Mouse (Mus musculus): ENCODE measurements around the gene Chn2. TPM values are rescaled to one million over a fixed set of nuclear protein-coding genes. Genes with fewer than 3 reads are reported as not detected.

The Chn2 gene
- polyA plus RNA-seq, 1 experiment, result not detected

DNA sequence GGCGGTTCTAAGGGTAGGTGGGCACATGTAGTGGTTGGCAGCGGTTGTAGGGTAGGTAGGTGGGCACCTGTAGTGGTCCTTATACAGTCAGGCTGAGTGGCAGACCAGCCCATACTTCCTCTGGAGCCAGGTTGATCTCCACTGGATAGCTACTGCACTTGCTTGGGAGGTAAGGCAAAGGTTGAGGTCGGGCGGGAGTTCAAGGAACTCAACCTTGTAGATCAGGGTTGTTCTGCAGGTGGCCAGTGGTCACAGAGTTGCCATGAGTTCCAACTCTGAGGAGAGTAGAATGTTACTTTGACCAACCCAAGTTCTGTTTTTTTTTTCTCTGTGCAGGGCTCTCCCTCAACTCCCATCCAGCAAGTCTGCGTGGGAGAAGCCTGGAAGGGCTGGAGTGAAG, 289.4 kb downstream of the Chn2 start:
- no peaks in the 10 kb centered on the region for H3K9me3 ChIP-seq (ENCODE audit: control insufficient read depth, low read length)
- H3K4me1 ChIP-seq (ENCODE audit: control insufficient read depth), result no peaks in the 10 kb centered on the region
- peaks cover 26% of the 10 kb centered on the region for H3K27me3 ChIP-seq (ENCODE audit: control insufficient read depth)
- TF ChIP-seq GATA1 (IDR thresholded peaks at IDR 0.05; ENCODE audit: low read length), result no peak
- no peak overlapping the region for H3K4me3 ChIP-seq (replicated peaks)
- no peaks in the 10 kb centered on the region for H3K36me3 ChIP-seq (ENCODE audit: control insufficient read depth)

DNA sequence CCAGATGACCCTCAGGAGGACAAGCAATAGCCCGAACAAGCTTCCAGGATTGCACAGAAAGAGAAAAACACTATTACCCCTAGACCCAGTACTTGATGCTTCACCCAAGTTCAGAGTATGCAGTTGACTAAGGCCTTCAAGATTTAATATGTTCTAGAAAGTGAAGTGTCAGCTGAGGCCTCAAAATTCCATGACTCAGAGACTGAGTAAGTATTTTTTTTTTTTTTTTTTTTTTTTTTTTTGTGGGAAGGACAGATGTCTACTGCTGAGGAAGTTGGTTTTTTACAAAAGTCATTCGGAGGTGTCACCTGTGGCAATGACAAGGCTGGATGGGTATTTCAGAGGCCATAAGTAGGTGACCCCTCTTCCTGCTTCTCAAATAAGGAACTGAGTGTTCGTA, 290.2 kb downstream of the Chn2 start:
- Histone ChIP-seq H3K4me1 (ENCODE audit: control insufficient read depth) (no peaks in the 10 kb centered on the region), H3K27me3 (ENCODE audit: control insufficient read depth) (peaks cover 26% of the 10 kb centered on the region), H3K4me3 (replicated peaks) (no peak overlapping the region), H3K9me3 (ENCODE audit: control insufficient read depth, low read length) (no peaks in the 10 kb centered on the region), H3K36me3 (ENCODE audit: control insufficient read depth) (no peaks in the 10 kb centered on the region)
- TF ChIP-seq GATA1 (IDR thresholded peaks at IDR 0.05; ENCODE audit: low read length) (no peak), TAL1 (IDR thresholded peaks at IDR 0.05; ENCODE audit: low read length) (no peak)

DNA sequence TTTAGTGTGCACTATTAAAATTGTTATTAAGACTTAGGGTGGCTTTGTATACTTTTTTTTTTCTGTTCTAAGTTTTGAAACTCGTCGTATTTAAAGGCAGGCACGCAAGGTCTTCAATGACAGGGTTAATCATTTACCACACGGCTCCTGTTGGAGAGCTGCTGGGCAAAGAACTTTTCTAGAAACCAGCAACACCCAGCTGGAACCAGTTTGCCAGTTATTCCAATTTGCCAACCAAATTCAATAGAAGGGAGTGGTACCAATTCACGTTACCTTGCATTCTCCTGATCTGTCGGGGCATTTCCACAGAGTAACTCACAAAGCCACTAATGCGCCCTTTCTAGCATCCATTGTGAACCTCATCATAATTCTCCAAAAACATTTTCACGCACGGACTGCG, 290.8 kb downstream of the Chn2 start:
- Histone ChIP-seq H3K4me1 (ENCODE audit: control insufficient read depth) (no peaks in the 10 kb centered on the region), H3K27me3 (ENCODE audit: control insufficient read depth) (peaks cover 26% of the 10 kb centered on the region), H3K36me3 (ENCODE audit: control insufficient read depth) (no peaks in the 10 kb centered on the region), H3K9me3 (ENCODE audit: control insufficient read depth, low read length) (no peaks in the 10 kb centered on the region), H3K4me3 (replicated peaks) (no peak overlapping the region)
- TF ChIP-seq TAL1 (IDR thresholded peaks at IDR 0.05; ENCODE audit: low read length), result no peak
- TF ChIP-seq GATA1 (IDR thresholded peaks at IDR 0.05; ENCODE audit: low read length), result no peak

DNA sequence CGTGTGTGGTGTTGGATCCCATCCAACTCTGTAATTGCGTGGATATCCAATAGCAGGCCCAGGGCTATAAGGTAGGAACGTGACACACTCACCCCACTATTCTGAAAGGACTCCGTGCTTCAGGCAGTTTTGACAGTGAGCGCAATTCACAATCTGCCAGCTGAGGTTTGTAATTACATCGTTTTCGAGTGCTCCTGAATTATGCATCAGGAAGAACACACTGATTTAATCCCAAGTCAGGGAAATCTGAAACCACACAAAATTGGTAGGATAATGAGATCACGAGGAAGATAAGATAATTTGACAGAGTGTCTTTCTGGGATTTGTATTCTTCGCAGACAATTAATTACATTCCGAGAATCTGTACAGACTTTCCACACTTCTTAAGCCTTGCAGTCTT, 292.4 kb downstream of the Chn2 start:
- H3K4me3 ChIP-seq (replicated peaks), result no peak overlapping the region
- H3K27me3 ChIP-seq (ENCODE audit: control insufficient read depth), result peaks cover 16% of the 10 kb centered on the region
- no peaks in the 10 kb centered on the region for H3K4me1 ChIP-seq (ENCODE audit: control insufficient read depth)
- H3K9me3 ChIP-seq (ENCODE audit: control insufficient read depth, low read length), result no peaks in the 10 kb centered on the region
- TF ChIP-seq TAL1 (IDR thresholded peaks at IDR 0.05; ENCODE audit: low read length) (no peak), GATA1 (IDR thresholded peaks at IDR 0.05; ENCODE audit: low read length) (no peak)
- H3K36me3 ChIP-seq (ENCODE audit: control insufficient read depth), result no peaks in the 10 kb centered on the region

DNA sequence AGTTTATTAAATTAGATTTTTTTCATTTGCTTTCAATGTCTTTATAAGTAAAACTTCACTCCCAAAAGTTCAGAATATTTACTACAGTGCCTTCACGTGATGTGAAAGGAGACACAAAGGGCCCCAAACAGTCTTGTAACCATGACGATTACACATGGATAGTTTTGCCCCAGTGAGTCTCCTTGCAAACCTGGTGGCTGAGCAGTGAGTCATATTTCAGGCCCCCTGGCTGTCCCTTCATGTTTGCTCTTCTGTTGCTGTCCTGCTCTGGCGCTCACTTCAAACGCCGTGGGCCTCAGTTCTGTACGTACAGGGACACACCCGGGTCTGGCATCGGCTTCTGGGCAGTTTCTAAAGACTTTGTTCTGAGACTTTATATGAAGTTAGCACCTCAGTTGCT, 292.8 kb downstream of the Chn2 start:
- H3K4me3 ChIP-seq (replicated peaks), result no peak overlapping the region
- peaks cover 12% of the 10 kb centered on the region for H3K27me3 ChIP-seq (ENCODE audit: control insufficient read depth)
- H3K36me3 ChIP-seq (ENCODE audit: control insufficient read depth), result no peaks in the 10 kb centered on the region
- H3K9me3 ChIP-seq (ENCODE audit: control insufficient read depth, low read length), result no peaks in the 10 kb centered on the region
- H3K4me1 ChIP-seq (ENCODE audit: control insufficient read depth), result no peaks in the 10 kb centered on the region
- no peak for TF ChIP-seq TAL1 (IDR thresholded peaks at IDR 0.05; ENCODE audit: low read length)
- no peak for TF ChIP-seq GATA1 (IDR thresholded peaks at IDR 0.05; ENCODE audit: low read length)

DNA sequence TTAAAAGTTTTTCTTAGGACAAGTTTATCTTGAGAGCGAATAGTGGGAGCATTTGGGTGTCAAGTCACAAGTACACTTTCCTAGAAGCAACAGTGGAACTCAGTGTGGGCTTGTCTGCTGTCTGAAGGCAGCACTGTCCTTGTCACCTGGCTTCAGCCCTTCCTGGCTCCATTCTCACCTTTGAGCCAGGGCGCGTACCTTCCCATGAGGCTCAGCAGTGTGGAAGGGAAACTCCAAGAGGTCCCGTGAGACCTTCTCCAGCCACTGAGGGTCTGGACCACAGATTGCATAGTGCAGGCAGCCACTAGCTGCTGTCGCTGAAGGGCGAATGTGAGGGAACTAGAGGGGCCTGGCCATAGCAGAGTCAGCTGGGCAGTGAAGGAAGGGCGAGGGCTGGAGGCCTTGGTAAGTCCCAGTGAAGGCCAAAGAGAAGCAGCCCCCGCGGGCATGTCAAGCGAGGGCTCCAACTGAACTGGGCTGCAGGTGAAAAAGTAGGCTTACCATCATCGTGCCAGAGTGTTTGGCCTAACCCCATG, 293.8 kb downstream of the Chn2 start:
- H3K36me3 ChIP-seq (ENCODE audit: control insufficient read depth), result no peaks in the 10 kb centered on the region
- H3K4me3 ChIP-seq (replicated peaks), result no peak overlapping the region
- no peak for TF ChIP-seq TAL1 (IDR thresholded peaks at IDR 0.05; ENCODE audit: low read length)
- H3K27me3 ChIP-seq (ENCODE audit: control insufficient read depth), result peaks cover 2% of the 10 kb centered on the region; the same call in 1 of the 2 replicates
- no peaks in the 10 kb centered on the region for H3K4me1 ChIP-seq (ENCODE audit: control insufficient read depth)
- no peaks in the 10 kb centered on the region for H3K9me3 ChIP-seq (ENCODE audit: control insufficient read depth, low read length)

DNA sequence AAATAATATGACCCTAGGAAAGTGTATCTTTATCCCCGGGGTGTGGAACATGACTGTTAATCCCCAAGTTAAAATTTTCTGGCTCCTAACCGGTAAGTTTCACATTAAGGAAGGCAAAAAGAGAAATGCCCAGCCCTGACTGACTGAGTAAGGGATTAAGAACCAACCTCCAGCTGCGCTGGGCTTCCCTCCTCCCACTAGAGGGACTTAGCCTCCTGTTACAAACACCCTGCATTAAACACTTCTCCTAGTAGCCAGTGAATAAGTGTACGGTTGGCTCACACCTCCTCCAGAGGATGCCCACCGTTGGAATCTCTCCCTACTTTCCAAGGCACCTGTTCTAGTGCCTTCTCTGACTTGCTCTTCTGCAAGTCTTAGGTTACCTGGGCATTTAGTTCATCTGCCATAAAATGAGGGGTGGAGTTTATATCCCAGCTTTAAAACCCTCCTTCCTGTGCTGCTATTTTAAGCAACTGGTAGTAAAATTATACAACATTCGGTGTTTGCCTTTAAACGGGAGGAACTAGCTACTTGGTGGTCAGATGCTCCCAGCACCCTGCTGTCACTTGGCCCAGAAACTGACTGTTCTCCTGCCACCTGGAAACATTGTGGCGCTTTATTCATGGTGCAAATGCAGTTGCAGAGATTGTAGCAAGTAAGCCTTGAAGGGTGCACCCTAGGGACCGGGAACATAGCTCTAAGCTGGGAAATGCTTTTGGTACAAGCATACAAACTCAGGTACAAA, 294.5 kb downstream of the Chn2 start:
- Histone ChIP-seq H3K9me3 (ENCODE audit: control insufficient read depth, low read length) (no peaks in the 10 kb centered on the region), H3K36me3 (ENCODE audit: control insufficient read depth) (no peaks in the 10 kb centered on the region), H3K27me3 (ENCODE audit: control insufficient read depth) (no peaks in the 10 kb centered on the region), H3K4me1 (ENCODE audit: control insufficient read depth) (no peaks in the 10 kb centered on the region), H3K4me3 (replicated peaks) (no peak overlapping the region)
- no peak for TF ChIP-seq GATA1 (IDR thresholded peaks at IDR 0.05; ENCODE audit: low read length)
- no peak for TF ChIP-seq TAL1 (IDR thresholded peaks at IDR 0.05; ENCODE audit: low read length)

DNA sequence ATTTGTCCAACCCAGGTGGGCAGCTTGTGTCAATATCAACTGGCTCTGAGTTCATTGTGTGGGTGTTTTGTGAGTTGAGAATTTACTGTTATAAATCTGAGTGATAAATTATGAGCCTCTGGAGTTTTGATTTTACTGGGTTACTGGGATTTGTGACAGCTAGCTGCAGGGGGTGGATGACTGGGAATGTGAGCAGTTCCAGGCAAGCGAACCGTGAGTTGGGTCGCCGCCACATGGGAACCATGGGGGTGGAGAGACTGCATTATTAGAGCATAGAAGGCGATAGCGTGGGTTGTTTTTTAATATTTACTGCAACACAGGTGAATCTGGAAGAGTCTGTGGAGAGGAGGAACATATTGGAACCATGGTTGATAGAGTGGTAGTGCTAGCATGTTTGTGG, 298.0 kb downstream of the Chn2 start:
- Histone ChIP-seq H3K36me3 (ENCODE audit: control insufficient read depth) (no peaks in the 10 kb centered on the region), H3K27me3 (ENCODE audit: control insufficient read depth) (no peaks in the 10 kb centered on the region), H3K4me1 (ENCODE audit: control insufficient read depth) (no peaks in the 10 kb centered on the region), H3K9me3 (ENCODE audit: control insufficient read depth, low read length) (no peaks in the 10 kb centered on the region), H3K4me3 (replicated peaks) (no peak overlapping the region)
- no peak for TF ChIP-seq TAL1 (IDR thresholded peaks at IDR 0.05; ENCODE audit: low read length)
- TF ChIP-seq GATA1 (IDR thresholded peaks at IDR 0.05; ENCODE audit: low read length), result no peak

DNA sequence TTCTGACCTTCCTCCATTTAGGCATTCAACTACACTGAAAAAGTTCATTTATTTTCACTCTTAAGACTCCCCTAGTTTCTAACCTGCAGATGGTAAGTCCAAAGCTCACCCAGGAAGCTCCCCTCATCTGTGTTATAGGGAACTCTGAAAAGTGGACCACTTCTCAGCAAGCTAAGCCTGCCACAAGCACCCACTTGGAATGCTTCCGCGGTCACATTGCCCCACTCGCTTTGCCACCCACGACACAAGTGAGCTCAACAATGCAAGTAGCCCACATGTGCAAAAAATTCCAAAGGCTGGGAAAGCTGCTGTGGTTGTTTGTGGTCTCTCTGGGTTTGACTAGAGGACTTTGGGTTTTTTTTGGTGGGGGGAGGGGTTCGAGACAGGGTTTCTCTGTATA, 301.8 kb downstream of the Chn2 start:
- H3K36me3 ChIP-seq (ENCODE audit: control insufficient read depth), result no peaks in the 10 kb centered on the region
- no peak for TF ChIP-seq GATA1 (IDR thresholded peaks at IDR 0.05; ENCODE audit: low read length)
- no peak for TF ChIP-seq TAL1 (IDR thresholded peaks at IDR 0.05; ENCODE audit: low read length)
- H3K9me3 ChIP-seq (ENCODE audit: control insufficient read depth, low read length), result no peaks in the 10 kb centered on the region
- H3K4me3 ChIP-seq (replicated peaks), result no peak overlapping the region
- no peaks in the 10 kb centered on the region for H3K4me1 ChIP-seq (ENCODE audit: control insufficient read depth)
- no peaks in the 10 kb centered on the region for H3K27me3 ChIP-seq (ENCODE audit: control insufficient read depth)

DNA sequence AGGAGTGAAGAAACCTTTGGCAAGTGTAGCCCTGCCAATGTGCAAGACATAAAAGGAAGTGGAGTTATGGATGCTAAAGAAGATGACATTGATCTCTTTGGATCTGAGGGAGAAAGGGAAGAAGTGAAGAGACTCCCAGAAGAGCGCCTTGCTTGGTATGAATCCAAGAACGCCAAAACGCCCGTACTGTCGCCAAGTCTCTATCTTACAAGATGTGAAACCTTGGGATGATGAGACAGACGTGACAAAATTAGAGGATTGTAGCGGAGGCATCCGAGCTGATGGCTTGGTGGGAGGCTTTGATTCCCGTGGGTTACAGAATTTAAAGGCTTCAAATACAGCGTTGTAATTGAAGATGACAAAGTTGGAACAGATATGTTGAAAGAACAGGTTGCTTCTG, 302.9 kb downstream of the Chn2 start:
- Histone ChIP-seq H3K27me3 (ENCODE audit: control insufficient read depth) (no peaks in the 10 kb centered on the region), H3K9me3 (ENCODE audit: control insufficient read depth, low read length) (no peaks in the 10 kb centered on the region), H3K4me3 (replicated peaks) (no peak overlapping the region), H3K36me3 (ENCODE audit: control insufficient read depth) (no peaks in the 10 kb centered on the region), H3K4me1 (ENCODE audit: control insufficient read depth) (no peaks in the 10 kb centered on the region)
- TF ChIP-seq GATA1 (IDR thresholded peaks at IDR 0.05; ENCODE audit: low read length) (no peak), TAL1 (IDR thresholded peaks at IDR 0.05; ENCODE audit: low read length) (no peak)

Other genes starting within 250 kb of the Chn2 start
- gene Tril, start 218.7 kb upstream of the Chn2 start, polyA plus RNA-seq (2012), result 0.01 TPM in 1 of 2 replicates, not detected in the other
- gene Cpvl, start 60.9 kb upstream of the Chn2 start, polyA plus RNA-seq (2012), result not detected in 2 replicates

All from erythroblast, embryonic 14.5 days (primary cell).